Mouse (Mus musculus) embryonic fibroblast, embryonic 13.5 days (primary cell): ENCODE measurements around the gene Arhgap23. TPM values are rescaled to one million over a fixed set of nuclear protein-coding genes. Genes with fewer than 3 reads are reported as not detected.

Experiments
- H3K27ac ChIP-seq: 2 replicates; pipeline ENCODE4 v1.5.1; 2012; ENCODE audit warnings: low read length, control low read depth, inconsistent platforms; ENCODE audit not compliant: insufficient read depth
- H3K4me1 ChIP-seq: 2 replicates; pipeline ENCODE4 v1.6.1; 2011; ENCODE audit warnings: low read length; ENCODE audit not compliant: control insufficient read depth, insufficient read depth
- H3K4me3 ChIP-seq: 2 replicates; pipeline ENCODE4 v1.5.1; 2011; ENCODE audit warnings: mild to moderate bottlenecking, control low read depth, low read length; ENCODE audit not compliant: insufficient read depth
- CTCF ChIP-seq: IDR thresholded peaks from 2 replicates; pipeline ENCODE4 v1.5.1; 2011; ENCODE audit warnings: mild to moderate bottlenecking, control low read depth, low read length, moderate library complexity, borderline replicate concordance; ENCODE audit not compliant: insufficient read depth
- POLR2A ChIP-seq: IDR thresholded peaks from 2 replicates; pipeline ENCODE4 v1.6.1; 2011; ENCODE audit warnings: low read depth, mild to moderate bottlenecking, control low read depth, low read length, moderate library complexity
- polyA plus RNA-seq: library from polyadenylated mRNA; stranded (reverse); fragments of >200 nt; gene quantifications from 2 replicates; pipeline ENCODE4 v1.2.4, GENCODE M21; 2011; ENCODE audit warnings: low read depth; ENCODE audit not compliant: missing spikeins, insufficient read length

Gene Arhgap23
- polyA plus RNA-seq, 1 experiment = 49.2 TPM

DNA sequence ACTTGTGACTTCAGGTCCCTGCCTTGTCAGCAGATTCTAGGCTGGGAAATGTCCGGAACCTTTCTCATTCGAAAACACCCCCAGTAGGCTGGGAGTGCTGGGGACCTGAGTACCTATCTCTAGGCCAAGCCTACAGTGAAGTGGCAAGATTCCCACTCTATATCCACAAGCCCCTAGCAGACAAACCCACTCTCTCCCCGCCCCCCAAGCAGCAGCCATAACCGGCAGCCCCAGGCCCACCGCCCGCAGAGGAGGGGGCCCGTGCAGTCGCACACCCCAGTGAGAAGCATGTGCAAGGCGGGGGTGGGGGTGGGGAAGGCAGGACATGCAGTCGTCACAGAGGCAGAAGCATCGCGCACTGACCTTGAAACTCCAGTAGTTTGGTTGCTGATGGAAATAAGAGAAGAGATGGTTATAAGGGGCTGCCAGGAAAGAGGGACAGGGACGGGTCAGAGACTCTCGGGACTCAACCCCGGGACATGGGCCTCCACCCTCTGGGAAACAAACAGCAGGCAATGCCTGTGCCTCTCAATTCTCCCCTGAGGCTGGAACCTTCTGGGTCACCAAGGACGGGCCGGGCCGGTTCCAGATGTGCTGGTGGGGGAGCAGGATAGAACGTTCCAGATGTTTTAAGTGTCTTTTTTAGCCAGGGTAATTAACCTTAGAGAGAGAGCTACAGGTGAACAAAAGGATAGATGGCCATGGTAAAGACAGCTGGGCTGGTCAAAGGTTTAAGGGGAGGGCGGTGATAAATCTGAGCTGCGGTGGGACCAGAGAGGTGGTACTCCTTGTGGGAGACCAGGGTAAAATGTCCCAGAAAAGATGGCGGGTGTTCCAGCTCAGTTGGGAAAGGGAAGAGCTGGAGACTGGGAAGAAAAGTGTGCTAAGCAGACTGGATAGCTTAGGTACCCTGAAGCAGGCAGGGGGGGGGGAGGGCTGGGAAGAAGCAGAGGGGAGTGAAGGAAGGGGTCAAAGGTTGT lies 127.1 kb downstream of the Arhgap23 start:
- no peak for TF ChIP-seq CTCF
- no peak for TF ChIP-seq POLR2A
- Histone ChIP-seq H3K4me3 (no peak overlapping the region), H3K4me1 (no peaks in the 10 kb centered on the region), H3K27ac (no peak overlapping the region)

DNA sequence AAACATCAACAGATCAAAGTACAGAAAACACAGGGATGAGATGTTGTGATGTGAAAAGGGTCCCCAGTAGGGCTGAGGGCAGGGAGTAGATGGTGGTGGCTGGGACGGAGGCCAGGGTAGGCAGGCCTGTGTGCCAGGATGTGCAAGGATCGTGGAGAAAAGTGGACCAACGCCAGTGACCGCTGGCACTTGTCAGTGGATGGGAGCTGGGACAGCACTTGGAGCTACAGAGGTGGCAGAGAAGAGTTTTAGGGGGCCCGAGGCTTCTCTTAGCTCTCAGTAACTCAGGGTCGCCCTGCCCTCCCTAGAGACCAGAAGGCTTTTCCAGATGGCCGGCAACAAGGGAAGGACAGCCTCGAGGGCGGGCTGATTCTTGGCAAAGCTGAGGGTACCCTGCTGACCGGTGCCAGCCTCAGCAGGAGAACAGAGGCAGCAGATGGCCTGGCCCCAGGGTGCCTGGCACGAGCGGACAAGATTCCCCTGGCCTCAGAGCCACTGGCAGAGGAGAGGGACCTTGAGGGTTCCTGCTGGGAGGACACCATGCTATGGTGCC lies 127.9 kb downstream of the Arhgap23 start:
- no peak for TF ChIP-seq CTCF
- no peak for TF ChIP-seq POLR2A
- Histone ChIP-seq H3K4me3 (no peak overlapping the region), H3K27ac (no peak overlapping the region), H3K4me1 (no peaks in the 10 kb centered on the region)

DNA sequence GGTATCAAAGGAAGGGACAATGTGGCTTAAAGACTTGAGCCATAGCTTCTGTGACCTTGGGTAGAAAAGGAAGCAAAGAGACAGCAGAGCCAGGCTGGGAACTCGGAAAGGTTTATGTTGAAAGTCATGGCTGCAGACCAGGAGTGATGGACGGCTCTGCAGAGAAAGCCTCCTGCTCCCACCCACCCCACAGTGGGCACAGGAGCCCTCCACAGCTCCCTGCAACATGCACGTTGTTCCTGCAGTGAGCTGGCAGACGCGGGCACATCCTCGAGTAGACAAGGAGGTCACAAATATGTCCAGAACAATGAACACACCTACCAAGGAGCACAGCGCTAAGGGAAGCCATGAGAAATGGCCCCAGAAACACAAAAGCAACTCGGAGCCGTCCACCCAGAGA lies 128.6 kb downstream of the Arhgap23 start:
- no peaks in the 10 kb centered on the region for H3K4me1 ChIP-seq
- H3K4me3 ChIP-seq = no peak overlapping the region
- no peak overlapping the region for H3K27ac ChIP-seq
- TF ChIP-seq CTCF = no peak
- TF ChIP-seq POLR2A = no peak

DNA sequence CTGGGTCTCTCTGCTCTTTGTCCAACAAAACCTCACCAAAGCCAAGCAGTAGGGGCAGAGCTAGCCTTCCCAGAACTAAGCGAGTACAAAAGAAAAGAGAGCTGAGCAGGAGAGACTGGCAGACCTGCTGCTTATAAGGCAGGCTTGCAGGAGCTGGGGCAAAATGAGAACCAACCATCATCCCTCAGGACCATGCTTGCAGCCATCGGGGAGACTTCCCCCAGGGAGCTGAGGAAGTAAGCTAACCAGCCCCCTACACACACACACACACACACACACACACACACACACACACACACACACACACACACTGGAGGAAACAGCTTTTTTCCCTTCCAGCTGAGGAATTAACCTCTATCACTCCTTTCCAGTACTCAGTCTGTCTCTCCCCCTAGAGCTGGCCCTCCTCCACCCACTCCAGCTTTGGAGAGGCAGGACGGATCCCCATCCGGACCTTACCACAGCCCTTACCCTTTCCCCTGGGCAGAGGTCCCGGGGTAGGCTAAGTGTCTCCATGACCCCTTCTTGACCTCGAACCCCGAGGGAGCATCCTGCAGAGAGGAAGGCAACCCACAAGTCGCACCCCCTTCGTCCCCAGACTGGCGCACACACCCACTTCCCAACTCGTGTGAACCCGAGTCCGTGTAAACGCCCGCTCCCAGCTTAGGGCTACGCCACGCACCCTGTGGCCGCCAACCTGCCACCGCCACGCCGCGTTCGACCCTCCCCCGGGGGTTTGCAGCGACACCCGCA lies 130.7 kb downstream of the Arhgap23 start:
- TF ChIP-seq CTCF (no peak), POLR2A (no peak)
- no peak overlapping the region for H3K4me3 ChIP-seq
- no peaks in the 10 kb centered on the region for H3K4me1 ChIP-seq
- no peak overlapping the region for H3K27ac ChIP-seq

DNA sequence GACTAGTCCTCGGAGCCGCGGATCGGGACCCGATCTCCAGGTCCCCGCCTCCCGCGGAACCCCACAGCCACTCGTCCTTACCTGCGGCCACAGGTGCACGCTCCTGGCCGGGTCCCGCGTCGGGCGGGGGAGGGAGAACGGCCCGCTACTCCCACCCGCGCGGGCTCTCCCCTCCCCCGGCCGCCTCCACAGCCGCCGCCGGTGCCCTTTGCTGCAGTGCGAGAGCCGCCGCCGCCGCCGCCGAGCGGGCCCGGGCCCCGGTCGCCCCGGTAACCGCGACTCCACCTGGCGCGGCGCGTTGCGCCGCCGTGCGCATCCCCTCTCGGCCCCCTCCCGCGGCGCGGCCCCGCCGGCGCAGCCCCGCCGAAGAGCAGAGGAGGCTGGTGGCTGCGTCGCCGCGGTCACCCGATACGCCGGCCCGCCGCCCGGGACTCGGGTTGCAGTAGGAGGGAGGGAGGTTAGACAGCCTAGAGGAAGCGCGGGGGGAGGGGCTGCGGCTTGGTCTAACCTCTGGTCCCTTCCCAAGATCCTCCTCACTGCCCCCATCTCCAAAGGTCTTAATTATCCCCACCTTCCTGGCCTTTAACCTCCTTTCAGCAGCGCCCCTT lies 131.6 kb downstream of the Arhgap23 start:
- Histone ChIP-seq H3K4me1 (no peaks in the 10 kb centered on the region), H3K4me3 (0 out of 2 replicates have a peak overlapping the region, but pooled peaks have one; percentile 8), H3K27ac (no peak overlapping the region)
- TF ChIP-seq CTCF (no peak), POLR2A (no peak)

DNA sequence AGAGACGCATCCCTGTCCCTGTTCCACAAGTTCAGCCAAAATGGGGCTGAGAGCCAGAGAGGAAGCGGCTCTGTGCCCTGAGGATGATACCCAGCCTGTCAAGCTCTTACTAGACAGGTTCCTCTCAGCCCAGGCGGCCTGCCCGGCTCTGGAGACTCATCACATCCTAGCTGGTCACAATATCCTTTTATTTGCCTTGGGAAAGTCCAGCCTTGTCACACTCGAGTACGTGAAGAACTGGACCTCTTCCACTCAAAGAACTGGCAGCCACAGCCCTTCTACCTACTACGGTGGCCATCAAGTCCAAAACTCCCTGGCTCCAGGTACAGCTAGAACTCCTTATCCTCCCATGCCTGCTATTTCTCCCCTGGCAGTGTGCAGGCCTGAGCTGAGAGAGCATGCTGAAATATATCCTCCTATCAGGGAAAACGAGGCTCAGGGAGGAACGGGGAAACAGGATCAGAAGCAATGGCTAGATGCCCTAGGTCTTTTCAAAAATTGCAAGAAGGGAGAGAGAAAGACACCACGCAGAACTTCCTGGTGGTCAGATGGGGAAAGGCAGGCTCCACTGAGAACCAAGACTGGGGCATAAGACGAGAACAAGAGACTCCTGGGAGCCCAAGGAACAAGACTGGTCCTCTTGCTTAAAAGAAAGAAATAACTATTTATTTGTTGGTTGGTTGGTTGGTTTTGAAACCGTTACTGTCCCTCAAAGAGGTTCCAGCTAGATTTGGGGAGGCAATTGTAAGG lies 132.8 kb downstream of the Arhgap23 start:
- Histone ChIP-seq H3K27ac (no peak overlapping the region), H3K4me3 (no peak overlapping the region), H3K4me1 (no peaks in the 10 kb centered on the region)
- no peak for TF ChIP-seq POLR2A
- no peak for TF ChIP-seq CTCF

DNA sequence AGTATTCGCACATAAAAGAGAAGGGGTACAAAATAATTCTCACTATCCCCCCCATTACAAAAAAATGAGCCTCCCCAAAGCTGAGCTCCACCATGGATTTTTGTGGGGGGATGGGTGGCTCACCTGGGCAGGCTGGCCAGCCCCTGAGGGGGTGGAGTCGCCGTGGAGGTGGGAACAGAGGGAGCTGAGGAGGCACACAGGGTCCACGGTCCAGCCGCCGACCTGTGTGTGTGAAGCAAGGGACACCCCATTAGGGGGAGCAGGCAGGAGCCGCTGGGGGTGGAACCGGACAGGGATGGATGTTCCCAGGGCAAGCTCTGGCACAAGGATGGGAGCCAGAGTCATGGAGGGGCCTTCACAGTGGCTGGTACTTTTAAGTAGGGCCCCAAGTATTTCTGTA lies 133.4 kb downstream of the Arhgap23 start:
- H3K4me3 ChIP-seq = no peak overlapping the region
- no peak for TF ChIP-seq POLR2A
- H3K4me1 ChIP-seq = no peaks in the 10 kb centered on the region
- no peak overlapping the region for H3K27ac ChIP-seq

Other genes starting within 250 kb of the Arhgap23 start
- gene Kpnb1, start 227.7 kb upstream of the Arhgap23 start, polyA plus RNA-seq = 272 and 280 TPM in 2 replicates
- gene Npepps, start 134.9 kb upstream of the Arhgap23 start, polyA plus RNA-seq = 137 and 148 TPM in 2 replicates
- gene Mrpl45, start 99.8 kb upstream of the Arhgap23 start, polyA plus RNA-seq = 29.2 and 32.4 TPM in 2 replicates
- not detected in 2 replicates for gene Gpr179, start 63.5 kb upstream of the Arhgap23 start, polyA plus RNA-seq
- gene Socs7, start 53.0 kb upstream of the Arhgap23 start, polyA plus RNA-seq = 10.0 and 10.6 TPM in 2 replicates
- not detected in 2 replicates for gene 4933428G20Rik, start 84.8 kb downstream of the Arhgap23 start, polyA plus RNA-seq
- 0.18 TPM in 1 of 2 replicates, not detected in the other for gene Srcin1, start 160.7 kb downstream of the Arhgap23 start, polyA plus RNA-seq
- gene Epop, start 214.2 kb downstream of the Arhgap23 start, polyA plus RNA-seq = 1.4 and 2.1 TPM in 2 replicates
- gene Mllt6, start 247.9 kb downstream of the Arhgap23 start, polyA plus RNA-seq = 16.2 and 18.0 TPM in 2 replicates